Mouse (Mus musculus): ENCODE measurements at regions not wholly inside any gene's neighbourhood (a gene's known extent, or its start where the extent isn't known, plus 50 kb on each side); places are given as distances from the start of the nearest gene placed in this dataset.
A peak's percentile ranks its signal among the peaks of the same experiment; 100 is the strongest.

DNA sequence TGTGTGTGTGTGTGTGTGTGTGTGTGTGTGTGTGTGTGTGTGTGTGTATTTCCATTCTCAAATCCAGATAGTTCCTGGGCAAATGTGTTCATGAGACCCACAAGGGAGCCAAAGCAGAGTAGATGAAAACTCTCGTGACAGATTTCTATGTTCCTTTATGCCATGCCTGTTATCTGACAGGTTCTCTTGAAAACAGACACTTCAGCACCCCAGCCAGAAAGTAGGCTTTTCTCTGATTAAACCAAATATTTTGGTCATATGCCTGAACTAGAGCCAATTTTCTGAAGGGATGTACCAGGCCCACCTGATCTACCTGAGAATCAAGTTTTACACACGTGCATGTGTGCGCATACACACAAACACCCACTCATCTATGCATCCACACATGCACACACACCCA is 95.5 kb downstream of the Psat1 start:
- no peak for DNase-seq (ENCODE audit: low spot score in 2 of 2)

- no peak for DNase-seq (ENCODE audit: low spot score in 2 of 2)
Observed at GRCm38 (mm10) chr19:15850722-15851121, 96.4 kb downstream of the Psat1 start.

- DNase-seq (ENCODE audit: low spot score in 2 of 2): no peak
Observed at GRCm38 (mm10) chr19:15849235-15849634, 97.9 kb downstream of the Psat1 start.

GRCm38 (mm10) chr19:15838327-15838726 is 108.8 kb downstream of the Psat1 start:
- DNase-seq (ENCODE audit: low spot score in 2 of 2): peak in 1 of 2 experiments; percentile 7

DNA sequence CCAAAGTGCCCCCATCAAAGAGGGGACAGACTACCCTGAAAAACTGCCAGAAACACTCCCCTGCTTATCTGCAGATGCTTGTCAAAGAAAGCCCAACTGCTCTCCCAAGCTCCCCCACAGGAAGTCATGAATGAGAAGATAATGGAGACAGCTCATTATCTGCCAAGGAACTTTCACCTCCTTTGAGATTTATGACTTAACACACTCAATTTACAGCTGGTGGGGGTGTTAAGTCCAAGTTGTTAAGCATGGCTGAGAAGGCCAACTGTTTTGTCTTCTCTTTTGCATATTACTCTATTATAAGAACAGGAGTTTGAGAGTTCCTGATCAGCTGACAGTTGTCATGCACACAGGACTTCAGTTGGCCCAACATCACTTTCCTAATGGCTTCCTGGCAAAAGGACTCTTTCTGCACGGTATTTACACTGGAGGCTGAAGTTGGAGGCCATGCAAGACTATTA is 109.4 kb downstream of the Psat1 start:
- DNase-seq (ENCODE audit: low spot score in 2 of 2): no peak

DNA sequence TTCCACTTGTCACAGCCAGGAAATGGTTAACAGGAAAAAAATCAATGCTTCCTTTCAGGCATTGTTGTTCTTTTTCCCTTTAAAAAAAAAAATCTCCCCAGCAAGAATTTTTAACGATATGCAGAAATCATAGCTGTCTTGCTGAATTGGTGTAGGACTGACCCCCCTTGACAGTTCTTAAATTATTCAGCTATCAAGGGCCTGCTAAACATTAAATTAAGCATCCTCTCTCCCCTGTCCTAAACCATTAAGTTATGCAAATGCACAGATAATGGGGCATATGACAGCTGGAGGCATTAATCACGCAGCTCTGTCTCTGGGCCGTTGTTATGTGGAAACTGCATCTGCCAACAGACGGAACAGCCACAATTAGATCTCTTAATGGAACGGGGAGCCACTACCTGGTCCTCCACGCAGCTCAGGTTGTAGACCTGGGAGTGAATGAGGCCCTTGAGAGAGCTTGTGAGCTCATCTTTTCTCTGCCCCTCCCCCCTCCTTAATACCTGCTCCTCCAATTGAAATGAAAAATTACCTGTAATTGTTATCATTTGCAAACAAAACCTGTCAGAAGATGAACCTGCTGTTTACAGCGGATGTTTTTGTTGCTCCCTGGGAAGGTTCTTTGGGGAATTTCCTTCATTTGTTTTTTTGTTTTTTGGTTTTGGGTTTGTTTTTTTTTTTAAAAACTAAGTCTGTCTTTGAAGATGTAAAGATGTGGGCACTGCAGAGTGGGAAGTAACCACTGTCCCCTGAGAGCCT is 110.0 kb downstream of the Psat1 start:
- no peak for DNase-seq (ENCODE audit: low spot score in 2 of 2)

- DNase-seq (ENCODE audit: low spot score in 2 of 2): no peak
Observed at GRCm38 (mm10) chr19:15836201-15836955, 110.8 kb downstream of the Psat1 start.

DNA sequence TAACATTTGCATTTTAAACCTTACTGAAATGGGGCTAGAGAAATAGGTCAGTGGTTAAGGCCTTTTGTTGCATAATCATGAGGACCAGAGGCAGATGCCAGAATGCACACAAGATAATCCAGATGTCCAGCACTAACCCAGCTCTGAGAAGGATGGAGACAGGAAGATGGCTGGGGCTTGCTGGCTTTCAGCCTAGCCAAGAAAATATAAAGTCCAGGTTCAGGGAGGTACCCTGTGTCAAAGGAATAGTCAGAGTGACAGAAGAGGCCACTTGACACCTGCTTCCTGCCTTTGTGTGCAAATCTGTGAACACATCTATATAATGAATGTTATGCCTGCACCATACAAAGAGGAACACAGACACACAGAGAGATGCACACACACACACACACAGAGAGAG is 116.8 kb downstream of the Psat1 start:
- no peak for DNase-seq (ENCODE audit: low spot score in 2 of 2)

- DNase-seq (ENCODE audit: low spot score in 2 of 2): no peak
Observed at GRCm38 (mm10) chr19:15829158-15829557, 118.0 kb downstream of the Psat1 start.

GRCm38 (mm10) chr19:15827990-15828705 is 119.0 kb downstream of the Psat1 start:
- DNase-seq (ENCODE audit: low spot score in 2 of 2): no peak

- DNase-seq (ENCODE audit: low spot score in 2 of 2): no peak
Observed at GRCm38 (mm10) chr19:15827120-15827989, 119.8 kb downstream of the Psat1 start.

GRCm38 (mm10) chr19:15823688-15824371 is 123.3 kb downstream of the Psat1 start:
- DNase-seq (ENCODE audit: low spot score in 2 of 2): no peak

GRCm38 (mm10) chr19:15820020-15820419 is 127.1 kb downstream of the Psat1 start:
- no peak for DNase-seq (ENCODE audit: low spot score in 2 of 2)

DNA sequence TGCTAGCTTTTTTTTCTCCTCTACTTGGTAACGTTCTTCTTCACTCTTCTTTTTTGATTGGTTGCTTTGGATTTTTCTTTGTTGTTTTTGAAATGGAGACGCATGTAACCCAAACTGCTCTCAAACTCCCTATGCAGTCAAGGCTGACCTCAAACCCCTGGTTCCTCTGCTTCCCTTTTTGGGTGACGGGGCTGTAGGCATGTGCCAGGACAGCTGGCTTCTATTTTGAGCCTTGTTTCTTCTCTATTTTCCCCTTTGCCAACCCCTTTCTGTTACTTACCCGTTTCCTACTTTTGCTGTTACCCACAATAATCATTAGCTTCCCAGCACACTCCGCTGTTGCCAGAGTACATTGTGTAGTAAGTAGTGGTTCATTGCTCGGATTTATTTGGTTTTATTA is 132.0 kb downstream of the Psat1 start:
- no peak for DNase-seq (ENCODE audit: low spot score in 2 of 2)

DNA sequence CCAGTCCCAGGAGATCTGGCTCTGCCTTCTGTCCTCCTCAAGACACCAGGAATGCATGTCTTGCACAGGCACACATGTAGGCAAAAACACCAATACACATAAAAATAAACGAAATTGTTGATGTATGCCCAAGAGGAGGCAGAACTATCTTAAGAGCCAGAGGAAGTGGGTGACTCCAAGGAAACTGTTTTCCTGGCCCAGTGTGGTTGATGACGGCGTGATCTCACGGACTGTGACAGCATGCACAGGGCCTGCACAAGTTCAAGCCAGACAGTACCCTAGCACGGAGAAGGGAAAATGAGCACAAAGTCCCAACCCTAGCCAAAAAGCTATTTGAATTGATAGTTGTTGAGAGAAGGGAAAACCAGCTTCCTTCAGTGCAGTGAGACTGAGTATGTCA is 138.1 kb downstream of the Psat1 start:
- no peak for DNase-seq (ENCODE audit: low spot score in 2 of 2)

DNA sequence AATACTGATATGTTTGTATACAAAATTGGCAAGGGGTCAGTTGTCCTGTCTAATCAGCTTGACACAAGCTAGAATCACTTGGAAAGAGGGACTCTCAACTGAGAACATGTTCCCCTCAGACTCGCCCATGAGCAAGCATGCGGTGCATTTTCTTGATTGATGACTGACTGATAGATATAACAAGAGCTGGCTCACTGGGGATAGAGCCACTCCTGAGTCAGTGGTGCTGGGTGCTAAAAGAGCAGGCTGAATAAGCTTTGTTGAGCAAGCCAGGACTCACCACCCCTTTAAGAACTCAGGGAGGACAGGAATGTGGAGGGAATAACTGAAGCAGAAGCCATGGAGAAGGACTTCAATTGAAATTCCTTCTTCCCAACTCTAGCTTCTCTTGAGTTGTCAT is 139.5 kb downstream of the Psat1 start:
- DNase-seq (ENCODE audit: low spot score in 2 of 2): no peak

- no peak for DNase-seq (ENCODE audit: low spot score in 2 of 2)
Observed at GRCm38 (mm10) chr19:15803131-15803889, 143.8 kb downstream of the Psat1 start.

DNA sequence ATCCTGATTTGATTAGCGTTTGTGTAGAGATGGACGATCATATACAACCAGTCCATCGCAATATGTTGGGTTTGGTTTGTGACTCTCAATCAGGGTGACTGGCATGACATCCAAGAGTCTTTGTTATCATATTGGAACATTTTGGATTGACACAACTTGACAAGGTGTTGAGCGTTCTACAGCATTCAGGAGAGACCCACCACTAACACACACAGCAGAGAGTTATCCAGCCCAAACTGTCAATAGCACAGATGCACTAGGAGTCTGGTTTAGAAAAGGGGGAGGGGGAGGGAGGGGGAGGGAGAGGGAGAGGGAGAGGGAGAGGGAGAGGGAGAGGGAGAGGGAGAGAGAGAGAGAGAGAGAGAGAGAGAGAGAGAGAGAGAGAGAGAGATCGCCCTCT is 144.5 kb downstream of the Psat1 start:
- DNase-seq (ENCODE audit: low spot score in 2 of 2): no peak

DNA sequence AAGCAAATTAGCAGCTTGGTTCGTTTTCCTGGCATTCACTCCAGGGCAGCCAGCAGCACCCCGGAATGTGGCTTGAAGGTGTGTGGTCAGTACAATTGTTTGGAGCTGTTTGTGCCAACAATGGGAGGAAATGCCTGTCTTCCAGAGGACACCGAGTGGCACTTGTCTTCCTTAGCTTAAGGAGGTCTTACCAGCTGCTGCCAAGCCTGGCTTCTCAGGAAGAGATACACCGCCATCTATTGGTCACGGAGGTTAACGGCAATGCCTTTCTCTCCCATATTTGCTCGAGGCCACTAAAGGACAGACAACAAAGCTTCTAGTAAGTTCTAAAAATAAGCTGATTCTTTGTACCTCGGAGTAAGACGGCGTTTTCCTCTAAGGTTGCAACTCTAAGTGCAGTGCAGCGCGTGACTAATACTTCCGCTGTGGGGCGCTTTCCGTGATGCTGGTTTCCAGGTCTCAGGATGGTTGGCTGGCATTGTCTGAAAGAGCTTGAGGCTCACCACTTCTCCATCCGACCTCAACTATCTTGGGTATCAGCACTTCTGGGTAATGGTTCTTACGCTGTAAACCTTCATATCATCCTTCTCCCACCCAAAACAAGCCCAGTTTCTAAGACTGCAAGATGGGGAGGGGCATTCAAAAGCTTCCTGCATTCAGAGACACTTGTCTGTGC is 145.2 kb downstream of the Psat1 start:
- DNase-seq (ENCODE audit: low spot score in 2 of 2): peak; percentile 77 to 91
